Mouse (Mus musculus) right cerebral cortex, postnatal 10 days (tissue): ENCODE data around the gene Esyt2.

Experiments
- DNase-seq, 2 experiments: peaks; one replicate each; pipeline ENCODE4 v3.0.0; 2021; ENCODE audit warnings: low spot score in 2 of 2

The Esyt2 gene

GRCm38 (mm10) chr12:116438591-116438990, 157.6 kb downstream of the Esyt2 start:
- DNase-seq = no peak
